Mouse (Mus musculus): ENCODE data around the gene Olfr1532-ps1. TPM values are rescaled to one million over a fixed set of nuclear protein-coding genes. Genes with fewer than 3 reads are reported as not detected.

The Olfr1532-ps1 gene
- not detected for polyA plus RNA-seq (2017; shearing (Covaris generic))

GRCm38 (mm10) chr7:106907676-106908075 is at the start of gene Olfr1532-ps1:
Olfr1532-ps1 (plus strand) TSS chr7:106908001.

GRCm38 (mm10) chr7:106862885-106863284 is 44.9 kb upstream of the Olfr1532-ps1 start, which contains the start of gene Olfr704:
Olfr704 (plus strand) TSS chr7:106863185.

GRCm38 (mm10) chr7:106876791-106877190 is 31.0 kb upstream of the Olfr1532-ps1 start, which contains the start of gene Olfr705:
Olfr705 (minus strand) TSS chr7:106876891.

GRCm38 (mm10) chr7:106888062-106888461 is 19.7 kb upstream of the Olfr1532-ps1 start, which contains the start of gene Olfr706:
Olfr706 (minus strand) TSS chr7:106888162.

GRCm38 (mm10) chr7:106901141-106901540 is 6.7 kb upstream of the Olfr1532-ps1 start, which contains the start of gene Olfr707:
Olfr707 (minus strand) TSS chr7:106901241.

DNA sequence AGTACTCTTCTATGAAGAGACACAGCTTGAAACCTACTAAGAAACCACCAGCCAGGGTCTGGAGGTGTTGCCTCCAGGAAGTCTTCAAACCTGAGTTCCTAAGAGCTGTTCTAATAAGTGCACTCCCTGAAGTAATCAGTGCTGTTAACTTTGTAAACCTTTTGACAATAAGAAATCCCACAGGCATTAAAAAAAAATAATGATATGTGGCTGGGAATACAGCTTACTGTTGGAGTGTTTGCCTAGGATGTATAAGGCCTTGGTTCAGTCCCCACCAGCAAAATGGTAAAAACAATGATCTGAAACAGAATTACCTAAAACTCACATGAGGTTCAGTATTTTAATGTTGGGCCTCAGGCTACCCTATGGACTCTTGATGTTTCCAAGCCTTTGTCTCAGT is 24.3 kb downstream of the Olfr1532-ps1 start, which contains the start of gene Olfr709-ps1:
Gene Olfr709-ps1 (minus strand): TSS at position 101 of the 400 bp plus-strand sequence.

DNA sequence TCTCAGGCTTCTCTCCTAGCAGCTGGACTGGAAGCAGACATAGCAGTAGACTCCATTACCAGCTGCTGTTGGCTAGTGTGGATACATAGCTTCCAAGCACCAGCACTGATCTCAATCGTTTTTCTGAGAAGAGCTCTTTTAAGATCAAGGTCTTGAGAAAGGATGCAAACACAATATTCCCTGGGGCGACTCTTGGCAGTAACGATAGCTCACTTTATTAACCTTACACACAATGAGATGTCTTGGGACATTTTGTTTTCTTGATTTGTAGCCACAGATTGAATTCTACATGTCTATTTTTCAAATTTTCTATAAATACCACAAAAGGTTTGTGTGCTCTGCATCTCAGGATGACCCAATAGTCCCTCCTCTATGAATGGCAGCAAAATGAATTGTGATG is 40.4 kb downstream of the Olfr1532-ps1 start, which contains the start of gene Olfr710:
Gene Olfr710 (minus strand): TSS at position 101 of the 400 bp plus-strand sequence.

DNA sequence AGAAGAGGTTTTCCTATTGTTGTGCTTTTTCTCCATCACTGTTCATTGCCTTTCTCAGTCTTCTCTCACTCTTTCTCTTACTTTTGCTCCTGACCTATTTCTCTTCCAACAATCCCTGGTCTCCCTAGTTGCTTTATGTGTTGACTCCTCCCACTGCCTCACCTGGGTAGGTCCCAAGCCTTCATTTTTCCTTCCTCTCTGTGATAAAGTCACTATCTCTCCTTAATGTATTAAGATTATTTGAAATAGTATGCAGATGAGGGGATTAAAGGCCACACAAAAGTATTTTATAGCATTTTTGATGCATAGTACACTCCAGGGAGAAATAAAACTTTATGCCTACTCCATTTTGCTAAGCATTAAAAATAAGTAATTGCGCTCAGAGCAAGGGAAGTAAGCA is 56.0 kb downstream of the Olfr1532-ps1 start, which contains the start of gene Olfr6:
Gene Olfr6 (minus strand): TSS at position 101 of the 400 bp plus-strand sequence.

Other genes with a start within 250 kb of the Olfr1532-ps1 start
- gene Olfr693, start 227.4 kb upstream of the Olfr1532-ps1 start, polyA plus RNA-seq (2017; shearing (Covaris generic)), result not detected
- gene Olfr694, start 216.2 kb upstream of the Olfr1532-ps1 start, polyA plus RNA-seq (2017; shearing (Covaris generic)), result not detected
- gene Olfr695, start 191.6 kb upstream of the Olfr1532-ps1 start, polyA plus RNA-seq (2017; shearing (Covaris generic)), result not detected
- not detected for gene Olfr697, start 165.6 kb upstream of the Olfr1532-ps1 start, polyA plus RNA-seq (2017; shearing (Covaris generic))
- gene Olfr698, start 152.6 kb upstream of the Olfr1532-ps1 start, polyA plus RNA-seq (2017; shearing (Covaris generic)), result not detected
- not detected for gene Olfr699, start 114.8 kb upstream of the Olfr1532-ps1 start, polyA plus RNA-seq (2017; shearing (Covaris generic))
- gene Olfr700, start 99.2 kb upstream of the Olfr1532-ps1 start, polyA plus RNA-seq (2017; shearing (Covaris generic)), result not detected
- not detected for gene Olfr701, start 93.9 kb upstream of the Olfr1532-ps1 start, polyA plus RNA-seq (2017; shearing (Covaris generic))
- gene Olfr702, start 74.1 kb upstream of the Olfr1532-ps1 start, polyA plus RNA-seq (2017; shearing (Covaris generic)), result not detected
- not detected for gene Olfr703, start 64.6 kb upstream of the Olfr1532-ps1 start, polyA plus RNA-seq (2017; shearing (Covaris generic))
- gene Olfr704, start 44.8 kb upstream of the Olfr1532-ps1 start, polyA plus RNA-seq (2017; shearing (Covaris generic)), result 0.07 TPM
- not detected for gene Olfr705, start 31.1 kb upstream of the Olfr1532-ps1 start, polyA plus RNA-seq (2017; shearing (Covaris generic))
- gene Olfr706, start 19.8 kb upstream of the Olfr1532-ps1 start, polyA plus RNA-seq (2017; shearing (Covaris generic)), result not detected
- gene Olfr707, start 6.8 kb upstream of the Olfr1532-ps1 start, polyA plus RNA-seq (2017; shearing (Covaris generic)), result not detected
- gene Olfr709-ps1, start 24.2 kb downstream of the Olfr1532-ps1 start, polyA plus RNA-seq (2017; shearing (Covaris generic)), result not detected
- not detected for gene Olfr710, start 40.3 kb downstream of the Olfr1532-ps1 start, polyA plus RNA-seq (2017; shearing (Covaris generic))
- not detected for gene Olfr6, start 55.9 kb downstream of the Olfr1532-ps1 start, polyA plus RNA-seq (2017; shearing (Covaris generic))
- gene Olfr711, start 67.5 kb downstream of the Olfr1532-ps1 start, polyA plus RNA-seq (2017; shearing (Covaris generic)), result not detected
- gene Olfr2, start 98.1 kb downstream of the Olfr1532-ps1 start, polyA plus RNA-seq (2017; shearing (Covaris generic)), result not detected
- gene Olfr713, start 123.2 kb downstream of the Olfr1532-ps1 start, polyA plus RNA-seq (2017; shearing (Covaris generic)), result not detected
- gene Olfr714, start 163.0 kb downstream of the Olfr1532-ps1 start, polyA plus RNA-seq (2017; shearing (Covaris generic)), result not detected
- not detected for gene Olfr17, start 185.2 kb downstream of the Olfr1532-ps1 start, polyA plus RNA-seq (2017; shearing (Covaris generic))
- not detected for gene Olfr715b, start 202.4 kb downstream of the Olfr1532-ps1 start, polyA plus RNA-seq (2017; shearing (Covaris generic))
- not detected for gene Olfr715, start 223.1 kb downstream of the Olfr1532-ps1 start, polyA plus RNA-seq (2017; shearing (Covaris generic))
- gene Olfr716, start 230.3 kb downstream of the Olfr1532-ps1 start, polyA plus RNA-seq (2017; shearing (Covaris generic)), result not detected